Mouse (Mus musculus) testis, adult 2 months (tissue): ENCODE results near the gene Cdh23. TPM values are rescaled to one million over a fixed set of nuclear protein-coding genes. Genes with fewer than 3 reads are reported as not detected.

Source experiments
- H3K27ac ChIP-seq: fragments of 200-500 bp; 2 replicates; pipeline ENCODE4 v1.5.1; 2012; ENCODE audit warnings: low read depth, low read length; ENCODE audit not compliant: control insufficient read depth, insufficient read depth
- H3K27me3 ChIP-seq: fragments of 200-500 bp; 2 replicates; pipeline ENCODE4 v1.6.1; 2012; ENCODE audit warnings: mild to moderate bottlenecking, low read length, moderate library complexity; ENCODE audit not compliant: control insufficient read depth, insufficient read depth
- H3K36me3 ChIP-seq: fragments of 200-500 bp; 2 replicates; pipeline ENCODE4 v1.6.1; 2012; ENCODE audit warnings: mild to moderate bottlenecking, low read length; ENCODE audit not compliant: control insufficient read depth, insufficient read depth
- H3K4me1 ChIP-seq: fragments of 200-500 bp; 2 replicates; pipeline ENCODE4 v1.6.1; 2012; ENCODE audit warnings: low read length; ENCODE audit not compliant: control insufficient read depth, insufficient read depth
- H3K4me3 ChIP-seq: fragments of 200-500 bp; 2 replicates; pipeline ENCODE4 v1.5.1; 2012; ENCODE audit warnings: low read depth, mild to moderate bottlenecking, low read length, moderate library complexity, mixed read lengths; ENCODE audit not compliant: control insufficient read depth
- CTCF ChIP-seq: fragments of 200-500 bp; IDR thresholded peaks from 2 replicates; pipeline ENCODE4 v1.5.1; 2012; ENCODE audit warnings: low read depth, mild to moderate bottlenecking, inconsistent platforms, low read length, moderate library complexity; ENCODE audit not compliant: control insufficient read depth, insufficient read depth, insufficient replicate concordance
- POLR2A ChIP-seq: fragments of 200-500 bp; IDR thresholded peaks from 2 replicates; pipeline ENCODE4 v1.6.1; 2012; ENCODE audit warnings: low read depth, mild to moderate bottlenecking, inconsistent platforms, low read length, moderate library complexity; ENCODE audit not compliant: control insufficient read depth
- polyA plus RNA-seq: library from polyadenylated mRNA; depleted of rRNA; stranded (reverse); fragments of >200 nt; gene quantifications from 2 replicates; pipeline ENCODE4 v1.2.3, GENCODE M21; 2012

Gene Cdh23
- polyA plus RNA-seq, 1 experiment: 34.4 TPM

- Histone ChIP-seq H3K27ac (no peak overlapping the region), H3K4me1 (no peaks in the 10 kb centered on the region), H3K27me3 (no peaks in the 10 kb centered on the region), H3K36me3 (no peaks in the 10 kb centered on the region), H3K4me3 (no peak overlapping the region)
- TF ChIP-seq POLR2A (no peak), CTCF (peak; percentile 53; the same call in 1 of the 2 replicates)
Measured at GRCm38 (mm10) chr10:60443078-60443477, 253.2 kb downstream of the Cdh23 start.

DNA sequence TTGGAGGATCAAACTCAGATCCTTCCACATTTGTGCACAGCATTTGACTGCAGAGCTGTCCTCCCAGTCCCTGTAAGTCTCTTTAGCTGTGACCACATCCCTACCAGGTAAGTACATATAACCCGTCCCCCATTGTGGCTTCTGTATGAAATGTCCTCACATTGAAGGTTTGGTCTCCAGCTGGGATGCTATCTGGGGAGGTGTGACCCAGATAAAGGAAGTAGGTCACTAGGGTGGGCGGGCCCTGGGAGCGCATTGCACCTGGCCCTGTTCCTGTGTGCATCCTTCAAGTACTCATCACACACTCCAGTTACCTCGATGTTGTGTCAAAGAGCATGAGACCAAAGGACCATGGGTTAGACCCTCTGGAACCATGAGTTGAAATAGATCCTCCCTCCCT, 254.0 kb downstream of the Cdh23 start:
- Histone ChIP-seq H3K36me3 (no peaks in the 10 kb centered on the region), H3K27me3 (no peaks in the 10 kb centered on the region), H3K4me3 (no peak overlapping the region), H3K4me1 (no peaks in the 10 kb centered on the region), H3K27ac (no peak overlapping the region)
- no peak for TF ChIP-seq CTCF
- no peak for TF ChIP-seq POLR2A

GRCm38 (mm10) chr10:60432679-60433078, 263.6 kb downstream of the Cdh23 start:
- H3K27ac ChIP-seq: no peak overlapping the region
- no peaks in the 10 kb centered on the region for H3K27me3 ChIP-seq
- H3K4me1 ChIP-seq: no peaks in the 10 kb centered on the region
- H3K4me3 ChIP-seq: no peak overlapping the region
- TF ChIP-seq POLR2A (no peak), CTCF (no peak)
- no peaks in the 10 kb centered on the region for H3K36me3 ChIP-seq

- Histone ChIP-seq H3K27me3 (no peaks in the 10 kb centered on the region), H3K4me1 (no peaks in the 10 kb centered on the region), H3K27ac (no peak overlapping the region), H3K4me3 (no peak overlapping the region), H3K36me3 (no peaks in the 10 kb centered on the region)
- TF ChIP-seq CTCF (no peak), POLR2A (no peak)
Measured at GRCm38 (mm10) chr10:60430591-60430990, 265.7 kb downstream of the Cdh23 start.

GRCm38 (mm10) chr10:60430001-60430400, 266.3 kb downstream of the Cdh23 start:
- Histone ChIP-seq H3K36me3 (no peaks in the 10 kb centered on the region), H3K27ac (no peak overlapping the region), H3K4me1 (no peaks in the 10 kb centered on the region), H3K27me3 (no peaks in the 10 kb centered on the region), H3K4me3 (no peak overlapping the region)
- TF ChIP-seq POLR2A: no peak
- no peak for TF ChIP-seq CTCF

GRCm38 (mm10) chr10:60422756-60423155, 273.5 kb downstream of the Cdh23 start:
- H3K4me3 ChIP-seq: no peak overlapping the region
- H3K36me3 ChIP-seq: no peaks in the 10 kb centered on the region
- no peaks in the 10 kb centered on the region for H3K4me1 ChIP-seq
- H3K27me3 ChIP-seq: no peaks in the 10 kb centered on the region
- TF ChIP-seq CTCF (no peak), POLR2A (no peak)
- no peak overlapping the region for H3K27ac ChIP-seq

GRCm38 (mm10) chr10:60419624-60420023, 276.7 kb downstream of the Cdh23 start:
- Histone ChIP-seq H3K36me3 (no peaks in the 10 kb centered on the region), H3K4me1 (no peaks in the 10 kb centered on the region; the same call in 1 of the 2 replicates), H3K27me3 (no peaks in the 10 kb centered on the region), H3K27ac (no peak overlapping the region), H3K4me3 (no peak overlapping the region)
- no peak for TF ChIP-seq POLR2A
- TF ChIP-seq CTCF: peak; percentile 79

- H3K4me3 ChIP-seq: no peak overlapping the region
- TF ChIP-seq CTCF (peak; percentile 58; the same call in 1 of the 2 replicates), POLR2A (no peak)
- no peaks in the 10 kb centered on the region; the same call in 1 of the 2 replicates for H3K4me1 ChIP-seq
- H3K27ac ChIP-seq: no peak overlapping the region
- no peaks in the 10 kb centered on the region for H3K27me3 ChIP-seq
- H3K36me3 ChIP-seq: no peaks in the 10 kb centered on the region
Measured at GRCm38 (mm10) chr10:60418137-60418536, 278.2 kb downstream of the Cdh23 start.
